Mouse (Mus musculus) liver, adult 2 months (tissue): Measurements from ENCODE around the gene Pik3c2g.

Experiments
- CTCF ChIP-seq: fragments of 200-500 bp; IDR thresholded peaks from 2 replicates; pipeline ENCODE4 v1.5.1; 2011; ENCODE audit warnings: low read depth, low read length, control low read depth
- POLR2A ChIP-seq: fragments of 200-500 bp; IDR thresholded peaks from 2 replicates; pipeline ENCODE4 v1.6.1; 2011; ENCODE audit warnings: low read length, control low read depth; ENCODE audit not compliant: insufficient read depth; ENCODE audit errors: extremely low read depth

GRCm38 (mm10) chr6:139751022-139751421, 164.0 kb downstream of the Pik3c2g start:
- TF ChIP-seq CTCF (no peak), POLR2A (no peak)
